In genomic region chr4:101307286-101307685, GRCm38 (mm10) we compare ENCODE assay signal across 31 mouse cellular contexts.
"Had no signal": no experiment of that assay in that cellular context is flagged by ENCODE, and none has a peak within 500 bp of the region (broad histone marks: within the 10 kb centered on the region; RNA-seq: fewer than 3 reads in every experiment).

No protein-coding gene starts in this region.

- ATAC-seq: liver, embryonic 12.5 days; liver, postnatal 0 days; lung, postnatal 0 days; midbrain, embryonic 13.5 days; midbrain, embryonic 16.5 days had no signal

- H3K27ac ChIP-seq: left cerebral cortex, adult 2 months; limb, embryonic 10.5 days; limb, embryonic 12.5 days; limb, embryonic 13.5 days; limb, embryonic 15.5 days; liver, embryonic 12.5 days; liver, embryonic 13.5 days; liver, embryonic 14.5 days; liver, embryonic 15.5 days; lung, embryonic 15.5 days; macrophage; midbrain, embryonic 10.5 days; midbrain, embryonic 12.5 days; midbrain, embryonic 13.5 days; neural tube, embryonic 12.5 days had no signal

- DNase-seq: left cerebral cortex, postnatal 4 days; liver; liver, embryonic 13.5 days; liver, postnatal 0 days; lung, adult 18-20 months; lung, adult 2 months; lung, embryonic 14.5 days; lung, postnatal 10 days; lung, postnatal 14 days; lung, postnatal 36 days; lung, postnatal 4 days; midbrain, embryonic 14.5 days had no signal

- H3K4me2 ChIP-seq: limb, embryonic 12.5 days; limb, embryonic 13.5 days; limb, embryonic 15.5 days; liver, embryonic 11.5 days; liver, embryonic 12.5 days; liver, embryonic 13.5 days; liver, embryonic 15.5 days; lung, embryonic 14.5 days; lung, embryonic 15.5 days; midbrain, embryonic 12.5 days; midbrain, embryonic 13.5 days; neural tube, embryonic 12.5 days had no signal

- H3K9me3 ChIP-seq: limb, embryonic 10.5 days; limb, embryonic 12.5 days; limb, embryonic 13.5 days; limb, embryonic 15.5 days; liver, embryonic 12.5 days; liver, embryonic 13.5 days; liver, embryonic 15.5 days; lung, embryonic 15.5 days; megakaryocyte, embryonic 14.5 days; midbrain, embryonic 10.5 days; midbrain, embryonic 12.5 days; midbrain, embryonic 13.5 days; neural tube, embryonic 12.5 days had no signal

- H3K4me1 ChIP-seq: liver, embryonic 15.5 days; lung, embryonic 15.5 days; midbrain, embryonic 10.5 days; midbrain, embryonic 12.5 days had no signal

- H3K27me3 ChIP-seq: midbrain, embryonic 13.5 days; neural tube, embryonic 12.5 days had no signal

- H3K4me3 ChIP-seq: left cerebral cortex, adult 2 months; limb, embryonic 10.5 days; limb, embryonic 12.5 days; limb, embryonic 13.5 days; limb, embryonic 15.5 days; liver, embryonic 12.5 days; liver, embryonic 13.5 days; liver, embryonic 15.5 days; lung, embryonic 15.5 days; midbrain, embryonic 10.5 days; midbrain, embryonic 12.5 days; midbrain, embryonic 13.5 days; myocyte; neural tube, embryonic 12.5 days had no signal

- H3K36me3 ChIP-seq: limb, embryonic 10.5 days; limb, embryonic 12.5 days; limb, embryonic 13.5 days; limb, embryonic 15.5 days; liver, embryonic 12.5 days; liver, embryonic 13.5 days; liver, embryonic 15.5 days; lung, embryonic 15.5 days; midbrain, embryonic 10.5 days; midbrain, embryonic 12.5 days; midbrain, embryonic 13.5 days; neural tube, embryonic 12.5 days had no signal

- H3K9ac ChIP-seq: limb, embryonic 12.5 days; limb, embryonic 13.5 days; limb, embryonic 15.5 days; liver, embryonic 12.5 days; liver, embryonic 13.5 days; liver, embryonic 14.5 days; liver, embryonic 15.5 days; liver, postnatal 0 days; lung, embryonic 14.5 days; lung, embryonic 15.5 days; midbrain, embryonic 12.5 days; midbrain, embryonic 13.5 days; neural tube, embryonic 12.5 days had no signal
